30 mouse cellular contexts compared by ENCODE assay signal in genomic region chr10:14454481-14454880, GRCm38 (mm10).
DNase-seq lines count a peak whose midpoint lies in the region; ATAC-seq and TF ChIP-seq lines count a peak whose summit lies in the region.
"Had no signal": no experiment of that assay in that cellular context is flagged by ENCODE, and none has a peak within 500 bp of the region (broad histone marks: within the 10 kb centered on the region; RNA-seq: fewer than 3 reads in every experiment).

No protein-coding gene starts in this region.

- no peaks in the 10 kb centered on the region for H3K79me2 ChIP-seq in myocyte (ENCODE audit: control insufficient read depth, insufficient read depth)

- peak; percentile 83 for ATAC-seq in hindbrain, postnatal 0 days
- ATAC-seq in lung, embryonic 15.5 days (ENCODE audit: borderline replicate concordance, extremely low read depth, low FRiP score, low TSS enrichment): no peak
- ATAC-seq: forebrain, embryonic 15.5 days; liver, embryonic 12.5 days; liver, postnatal 0 days; midbrain, embryonic 15.5 days; Patski had no signal

- 68% methylated on average over 4 of the region's 4 CpGs for WGBS in hindbrain, postnatal 0 days
- WGBS in hindbrain, embryonic 10.5 days: 90% methylated on average over 4 of the region's 4 CpGs
- WGBS in lung, embryonic 15.5 days: 51% methylated on average over 4 of the region's 4 CpGs

- H3ac ChIP-seq in myocyte (ENCODE audit: control insufficient read depth, insufficient read length): no peak overlapping the region

- H3K4me1 ChIP-seq in hindbrain, postnatal 0 days (ENCODE audit: insufficient read depth, low read length): no peaks in the 10 kb centered on the region
- no peaks in the 10 kb centered on the region for H3K4me1 ChIP-seq in hindbrain, embryonic 10.5 days (replicated peaks)
- H3K4me1 ChIP-seq in lung, embryonic 15.5 days: 0 out of 2 replicates have a peak, but pooled peaks cover 4% of the 10 kb centered on the region
- H3K4me1 ChIP-seq: embryonic facial prominence, embryonic 12.5 days; forebrain, embryonic 10.5 days; forebrain, embryonic 15.5 days; heart, embryonic 10.5 days; liver, embryonic 12.5 days; midbrain, embryonic 10.5 days; midbrain, embryonic 15.5 days; neural tube, embryonic 15.5 days had no signal

- no peak for TF ChIP-seq CTCF in hindbrain, postnatal 0 days (IDR thresholded peaks at IDR 0.05; ENCODE audit: low read depth)

- no peak overlapping the region for H3K4me3 ChIP-seq in hindbrain, postnatal 0 days (ENCODE audit: low read length)
- H3K4me3 ChIP-seq in hindbrain, embryonic 10.5 days: no peak overlapping the region
- no peak overlapping the region for H3K4me3 ChIP-seq in lung, embryonic 15.5 days
- no peak overlapping the region for H3K4me3 ChIP-seq in myocyte
- H3K4me3 ChIP-seq: embryonic facial prominence, embryonic 12.5 days; forebrain, embryonic 10.5 days; forebrain, embryonic 15.5 days; heart, embryonic 10.5 days; liver, embryonic 12.5 days; midbrain, embryonic 10.5 days; midbrain, embryonic 15.5 days; neural tube, embryonic 15.5 days had no signal

- DNase-seq in hindbrain, postnatal 0 days (ENCODE audit: low spot score): peak; percentile 32
- no peak for DNase-seq in hindbrain, embryonic 10.5 days (ENCODE audit: low spot score)
- peak; percentile 43 for DNase-seq in kidney, postnatal 10 days
- no peak for DNase-seq in kidney, adult 11 months
- no peak for DNase-seq in lung, postnatal 36 days
- DNase-seq: adrenal gland, postnatal 14 days; cerebellum, adult 11 months; cerebellum, adult 9-10 months; cerebellum, postnatal 36 days; gastrocnemius, postnatal 25 days; heart, adult 11 months; heart, postnatal 4 days; kidney, postnatal 25 days; liver, postnatal 0 days; lung, postnatal 14 days; retina, postnatal 1 day; right cerebral cortex, postnatal 14 days; thymus, postnatal 4 days had no signal

- no peak for TF ChIP-seq POLR2A in myocyte (IDR thresholded peaks at IDR 0.05; ENCODE audit: insufficient read length, low read depth)

- H3K9me3 ChIP-seq in hindbrain, postnatal 0 days (ENCODE audit: low read length): no peaks in the 10 kb centered on the region
- H3K9me3 ChIP-seq in hindbrain, embryonic 10.5 days: no peaks in the 10 kb centered on the region
- no peaks in the 10 kb centered on the region for H3K9me3 ChIP-seq in lung, embryonic 15.5 days
- H3K9me3 ChIP-seq: embryonic facial prominence, embryonic 12.5 days; forebrain, embryonic 10.5 days; forebrain, embryonic 15.5 days; heart, embryonic 10.5 days; liver, embryonic 12.5 days; midbrain, embryonic 10.5 days; midbrain, embryonic 15.5 days; neural tube, embryonic 15.5 days had no signal

- H3K36me3 ChIP-seq in hindbrain, postnatal 0 days (ENCODE audit: insufficient read depth, low read length): no peaks in the 10 kb centered on the region
- no peaks in the 10 kb centered on the region for H3K36me3 ChIP-seq in hindbrain, embryonic 10.5 days
- 0 out of 2 replicates have a peak, but pooled peaks cover 3% of the 10 kb centered on the region for H3K36me3 ChIP-seq in lung, embryonic 15.5 days
- no peaks in the 10 kb centered on the region for H3K36me3 ChIP-seq in myocyte (ENCODE audit: control insufficient read depth, insufficient read depth)
- H3K36me3 ChIP-seq: embryonic facial prominence, embryonic 12.5 days; forebrain, embryonic 10.5 days; forebrain, embryonic 15.5 days; heart, embryonic 10.5 days; liver, embryonic 12.5 days; midbrain, embryonic 10.5 days; midbrain, embryonic 15.5 days; neural tube, embryonic 15.5 days had no signal

- no peak overlapping the region for H3K9ac ChIP-seq in hindbrain, postnatal 0 days (replicated peaks; ENCODE audit: low read length)
- no peak overlapping the region for H3K9ac ChIP-seq in lung, embryonic 15.5 days
- H3K9ac ChIP-seq: embryonic facial prominence, embryonic 12.5 days; forebrain, embryonic 15.5 days; hindbrain, embryonic 14.5 days; liver, embryonic 12.5 days; liver, postnatal 0 days; midbrain, embryonic 15.5 days; neural tube, embryonic 15.5 days had no signal

- H3K27me3 ChIP-seq in hindbrain, postnatal 0 days (ENCODE audit: insufficient read depth, low read length): no peaks in the 10 kb centered on the region
- no peaks in the 10 kb centered on the region for H3K27me3 ChIP-seq in hindbrain, embryonic 10.5 days (ENCODE audit: insufficient read depth, poor library complexity, severe bottlenecking)
- H3K27me3 ChIP-seq in lung, embryonic 15.5 days: no peaks in the 10 kb centered on the region
- no peaks in the 10 kb centered on the region for H3K27me3 ChIP-seq in myocyte (ENCODE audit: control insufficient read depth, insufficient read depth, insufficient read length)
- H3K27me3 ChIP-seq: embryonic facial prominence, embryonic 12.5 days; forebrain, embryonic 15.5 days; liver, embryonic 12.5 days; midbrain, embryonic 15.5 days; neural tube, embryonic 15.5 days; Patski had no signal

- no peak overlapping the region for H3K4me2 ChIP-seq in hindbrain, postnatal 0 days (ENCODE audit: low read depth, low read length)
- no peak overlapping the region for H3K4me2 ChIP-seq in lung, embryonic 15.5 days
- H3K4me2 ChIP-seq in myocyte (ENCODE audit: low read depth): peak overlapping the region; percentile 8
- H3K4me2 ChIP-seq: embryonic facial prominence, embryonic 12.5 days; forebrain, embryonic 15.5 days; hindbrain, embryonic 14.5 days; liver, embryonic 12.5 days; midbrain, embryonic 15.5 days; neural tube, embryonic 15.5 days had no signal

- H3K27ac ChIP-seq in hindbrain, postnatal 0 days: no peak overlapping the region
- H3K27ac ChIP-seq in hindbrain, embryonic 10.5 days: no peak overlapping the region
- H3K27ac ChIP-seq in lung, embryonic 15.5 days: 0 out of 2 replicates have a peak overlapping the region, but pooled peaks have one; percentile 24
- H3K27ac ChIP-seq: embryonic facial prominence, embryonic 12.5 days; forebrain, embryonic 10.5 days; forebrain, embryonic 15.5 days; heart, embryonic 10.5 days; hindbrain, embryonic 14.5 days; liver, embryonic 12.5 days; midbrain, embryonic 10.5 days; midbrain, embryonic 15.5 days; neural tube, embryonic 15.5 days had no signal

TF ChIP-seq in myocyte, 11 proteins besides CTCF, POLR2A, EP300 and RAD21:
- TF ChIP-seq CEBPB (IDR thresholded peaks at IDR 0.05; ENCODE audit: insufficient read depth, poor library complexity, severe bottlenecking) (no peak), REST (IDR thresholded peaks at IDR 0.05; ENCODE audit: insufficient read depth, insufficient read length) (no peak), TCF12 (IDR thresholded peaks at IDR 0.05; ENCODE audit: insufficient read depth, poor library complexity, severe bottlenecking) (no peak), USF1 (IDR thresholded peaks at IDR 0.05; ENCODE audit: low read depth) (no peak), TCF3 (IDR thresholded peaks at IDR 0.05; ENCODE audit: insufficient read length, low read depth) (no peak), MYOD1 (IDR thresholded peaks at IDR 0.05; ENCODE audit: control insufficient read depth in 1 of 3, insufficient read length in 2 of 3, low read depth in 2 of 3) (no peak), MYOG (IDR thresholded peaks at IDR 0.05; ENCODE audit: control insufficient read depth in 1 of 3, insufficient read depth in 1 of 3, insufficient read length in 2 of 3, low read depth in 2 of 3) (no peak), POLR2AphosphoS2 (IDR thresholded peaks at IDR 0.05; ENCODE audit: insufficient read length, low read depth) (no peak), SRF (IDR thresholded peaks at IDR 0.05; ENCODE audit: control insufficient read depth, insufficient read length, low read depth) (no peak), E2F4 (IDR thresholded peaks at IDR 0.05; ENCODE audit: insufficient read depth) (no peak), MAX (IDR thresholded peaks at IDR 0.05; ENCODE audit: low read depth) (no peak)

Comparison
In these comparisons a context has a peak if more than half of its experiments do, and no peak if none do; other contexts are left out.
1. DNase-seq: peak in hindbrain, postnatal 0 days (single experiment) and kidney, postnatal 10 days (single experiment); none in hindbrain, embryonic 10.5 days (single experiment), kidney, adult 11 months (single experiment) and lung, postnatal 36 days (single experiment).